Mouse (Mus musculus): ENCODE measurements at regions not wholly inside any gene's neighbourhood (a gene's known extent, or its start where the extent isn't known, plus 50 kb on each side); places are given as distances from the start of the nearest gene placed in this dataset.

DNA sequence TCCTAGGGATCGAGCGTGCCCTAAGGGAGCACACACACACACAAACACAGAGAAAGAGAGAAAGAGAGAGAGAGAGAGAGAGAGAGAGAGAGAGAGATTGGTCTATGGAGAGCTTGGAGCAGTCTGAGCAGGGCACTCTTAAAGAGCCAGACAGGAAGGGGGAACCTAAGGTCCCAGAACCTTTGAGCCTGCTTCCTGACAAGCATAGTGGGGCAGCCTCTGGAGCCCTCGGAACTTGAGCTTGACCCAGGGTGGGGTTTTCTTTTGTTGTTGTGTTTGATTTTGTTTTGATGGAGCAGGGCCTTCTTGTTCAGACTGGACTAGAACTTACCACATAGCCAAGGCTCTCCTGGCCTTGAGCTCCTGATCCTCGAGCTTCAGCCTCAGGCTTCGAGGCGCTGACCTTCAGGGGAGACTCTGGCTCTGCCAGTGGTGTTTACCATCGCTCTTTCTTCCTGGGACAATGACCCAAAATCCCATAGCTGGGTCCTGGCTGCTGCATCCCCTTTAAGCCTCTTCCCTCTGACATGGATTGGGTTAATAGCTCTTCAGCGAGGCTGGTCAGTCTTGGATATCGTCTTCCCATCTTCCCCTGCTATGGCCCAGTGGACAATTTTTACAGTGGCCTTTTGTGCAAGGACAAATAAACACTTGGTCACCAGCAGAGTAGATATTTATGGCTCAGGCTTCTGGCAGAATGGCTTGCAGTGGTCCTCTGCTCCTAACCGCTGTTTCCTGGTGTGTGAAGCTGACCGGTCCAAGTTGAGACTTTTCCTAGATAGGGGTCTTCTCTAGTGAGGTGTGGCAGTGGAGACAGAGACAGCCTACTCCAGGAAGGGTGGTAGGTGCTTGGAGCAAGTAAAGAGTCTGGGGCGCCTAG, 110.1 kb upstream of the Haao start:
- no peak overlapping the region for H3K4me2 ChIP-seq (ENCODE audit: low read depth)
- no peaks in the 10 kb centered on the region for H3K27me3 ChIP-seq (ENCODE audit: control insufficient read depth, insufficient read depth, insufficient read length)
- TF ChIP-seq MYOD1 (IDR thresholded peaks at IDR 0.05; ENCODE audit: control insufficient read depth in 1 of 3, insufficient read length in 2 of 3, low read depth in 2 of 3): no peak
- TF ChIP-seq USF1 (IDR thresholded peaks at IDR 0.05; ENCODE audit: low read depth): no peak
- TF ChIP-seq REST (IDR thresholded peaks at IDR 0.05; ENCODE audit: insufficient read depth, insufficient read length): no peak
- no peak for TF ChIP-seq POLR2AphosphoS2 (IDR thresholded peaks at IDR 0.05; ENCODE audit: insufficient read length, low read depth)
- TF ChIP-seq MYOG (IDR thresholded peaks at IDR 0.05; ENCODE audit: control insufficient read depth in 1 of 3, insufficient read depth in 1 of 3, insufficient read length in 2 of 3, low read depth in 2 of 3): no peak
- TF ChIP-seq MAX (IDR thresholded peaks at IDR 0.05; ENCODE audit: low read depth): no peak
- TF ChIP-seq SRF (IDR thresholded peaks at IDR 0.05; ENCODE audit: control insufficient read depth, insufficient read length, low read depth): no peak
- no peak for TF ChIP-seq TCF3 (IDR thresholded peaks at IDR 0.05; ENCODE audit: insufficient read length, low read depth)
- no peak for TF ChIP-seq TCF12 (IDR thresholded peaks at IDR 0.05; ENCODE audit: insufficient read depth, poor library complexity, severe bottlenecking)
- no peak for TF ChIP-seq POLR2A (IDR thresholded peaks at IDR 0.05; ENCODE audit: insufficient read length, low read depth)
- TF ChIP-seq CEBPB (IDR thresholded peaks at IDR 0.05; ENCODE audit: insufficient read depth, poor library complexity, severe bottlenecking): no peak
- TF ChIP-seq E2F4 (IDR thresholded peaks at IDR 0.05; ENCODE audit: insufficient read depth): no peak
- no peak overlapping the region for H3ac ChIP-seq (ENCODE audit: control insufficient read depth, insufficient read length)
- no peaks in the 10 kb centered on the region for H3K36me3 ChIP-seq (ENCODE audit: control insufficient read depth, insufficient read depth)
- H3K79me2 ChIP-seq (ENCODE audit: control insufficient read depth, insufficient read depth): no peaks in the 10 kb centered on the region
- H3K4me3 ChIP-seq: no peak overlapping the region

DNA sequence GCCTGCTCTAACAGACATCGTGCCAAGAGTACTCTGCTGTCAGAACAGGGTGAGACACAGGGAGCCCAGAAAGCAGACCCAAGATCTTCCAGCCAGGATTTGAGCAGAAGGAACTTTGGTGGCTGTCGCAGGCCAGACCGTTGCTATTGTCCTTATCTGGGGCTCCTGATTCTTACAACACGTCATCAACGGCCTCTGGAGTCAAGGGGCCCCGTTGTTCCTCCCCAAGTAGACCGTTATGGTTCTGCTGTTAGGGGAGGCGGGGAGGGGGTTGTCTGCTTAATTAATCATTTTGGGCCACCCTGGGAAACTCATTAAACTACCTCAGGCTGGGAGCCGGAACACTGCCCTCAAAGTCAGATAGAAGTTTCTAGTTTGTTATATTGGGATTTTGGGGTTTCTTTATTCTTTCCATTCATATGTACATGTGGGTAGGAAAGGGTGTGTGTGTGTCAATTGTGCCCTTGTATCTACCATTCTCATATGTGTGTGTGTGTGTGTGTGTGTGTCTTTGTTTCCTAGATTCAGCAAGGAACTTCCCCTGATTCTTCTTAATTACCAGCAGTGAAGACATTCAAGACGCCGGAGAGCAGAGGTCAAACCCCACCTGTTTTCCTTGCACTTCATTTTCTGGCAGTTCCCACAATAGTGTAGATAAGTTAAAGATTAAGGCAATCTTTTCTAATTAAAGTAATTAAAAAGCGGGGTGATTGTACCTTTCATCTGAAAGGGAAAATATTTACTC, 109.2 kb upstream of the Haao start:
- H3K27me3 ChIP-seq (ENCODE audit: control insufficient read depth, insufficient read depth, insufficient read length): no peaks in the 10 kb centered on the region
- H3K4me3 ChIP-seq: no peak overlapping the region
- no peak overlapping the region for H3ac ChIP-seq (ENCODE audit: control insufficient read depth, insufficient read length)
- no peak for TF ChIP-seq POLR2AphosphoS2 (IDR thresholded peaks at IDR 0.05; ENCODE audit: insufficient read length, low read depth)
- no peak for TF ChIP-seq SRF (IDR thresholded peaks at IDR 0.05; ENCODE audit: control insufficient read depth, insufficient read length, low read depth)
- no peak for TF ChIP-seq MAX (IDR thresholded peaks at IDR 0.05; ENCODE audit: low read depth)
- no peak for TF ChIP-seq USF1 (IDR thresholded peaks at IDR 0.05; ENCODE audit: low read depth)
- TF ChIP-seq REST (IDR thresholded peaks at IDR 0.05; ENCODE audit: insufficient read depth, insufficient read length): no peak
- TF ChIP-seq MYOG (IDR thresholded peaks at IDR 0.05; ENCODE audit: control insufficient read depth in 1 of 3, insufficient read depth in 1 of 3, insufficient read length in 2 of 3, low read depth in 2 of 3): no peak
- no peak for TF ChIP-seq CEBPB (IDR thresholded peaks at IDR 0.05; ENCODE audit: insufficient read depth, poor library complexity, severe bottlenecking)
- no peak for TF ChIP-seq TCF3 (IDR thresholded peaks at IDR 0.05; ENCODE audit: insufficient read length, low read depth)
- TF ChIP-seq MYOD1 (IDR thresholded peaks at IDR 0.05; ENCODE audit: control insufficient read depth in 1 of 3, insufficient read length in 2 of 3, low read depth in 2 of 3): no peak
- TF ChIP-seq E2F4 (IDR thresholded peaks at IDR 0.05; ENCODE audit: insufficient read depth): no peak
- TF ChIP-seq TCF12 (IDR thresholded peaks at IDR 0.05; ENCODE audit: insufficient read depth, poor library complexity, severe bottlenecking): no peak
- no peaks in the 10 kb centered on the region for H3K79me2 ChIP-seq (ENCODE audit: control insufficient read depth, insufficient read depth)
- no peak overlapping the region for H3K4me2 ChIP-seq (ENCODE audit: low read depth)
- H3K36me3 ChIP-seq (ENCODE audit: control insufficient read depth, insufficient read depth): no peaks in the 10 kb centered on the region

DNA sequence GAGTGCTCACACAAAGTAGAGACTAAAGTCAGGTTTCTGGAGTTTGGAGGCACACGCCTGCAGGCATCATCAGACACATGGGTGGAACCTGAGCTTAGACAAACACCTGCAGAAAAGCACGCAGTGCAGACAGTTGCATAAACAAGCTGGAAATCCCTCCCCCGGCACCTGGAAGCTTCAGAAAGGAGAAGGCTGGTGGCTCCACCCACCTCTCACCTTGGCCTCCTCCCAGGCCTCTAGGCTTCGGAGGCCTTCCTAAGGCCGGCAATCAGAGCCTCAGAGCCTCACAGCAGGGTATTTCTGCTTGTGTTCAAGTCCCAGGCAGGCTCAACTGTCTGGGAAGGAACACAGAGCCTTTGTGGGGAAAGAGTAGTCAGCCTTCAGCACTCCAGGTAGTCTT, 108.2 kb upstream of the Haao start:
- Histone ChIP-seq H3K27me3 (ENCODE audit: control insufficient read depth, insufficient read depth, insufficient read length) (no peaks in the 10 kb centered on the region), H3ac (ENCODE audit: control insufficient read depth, insufficient read length) (no peak overlapping the region), H3K4me3 (no peak overlapping the region), H3K4me2 (ENCODE audit: low read depth) (no peak overlapping the region), H3K79me2 (ENCODE audit: control insufficient read depth, insufficient read depth) (no peaks in the 10 kb centered on the region), H3K36me3 (ENCODE audit: control insufficient read depth, insufficient read depth) (no peaks in the 10 kb centered on the region)
- TF ChIP-seq REST (IDR thresholded peaks at IDR 0.05; ENCODE audit: insufficient read depth, insufficient read length) (no peak), POLR2A (IDR thresholded peaks at IDR 0.05; ENCODE audit: insufficient read length, low read depth) (no peak), E2F4 (IDR thresholded peaks at IDR 0.05; ENCODE audit: insufficient read depth) (no peak), MYOD1 (IDR thresholded peaks at IDR 0.05; ENCODE audit: control insufficient read depth in 1 of 3, insufficient read length in 2 of 3, low read depth in 2 of 3) (no peak), MYOG (IDR thresholded peaks at IDR 0.05; ENCODE audit: control insufficient read depth in 1 of 3, insufficient read depth in 1 of 3, insufficient read length in 2 of 3, low read depth in 2 of 3) (no peak), USF1 (IDR thresholded peaks at IDR 0.05; ENCODE audit: low read depth) (no peak), CEBPB (IDR thresholded peaks at IDR 0.05; ENCODE audit: insufficient read depth, poor library complexity, severe bottlenecking) (no peak), TCF12 (IDR thresholded peaks at IDR 0.05; ENCODE audit: insufficient read depth, poor library complexity, severe bottlenecking) (no peak), MAX (IDR thresholded peaks at IDR 0.05; ENCODE audit: low read depth) (no peak), TCF3 (IDR thresholded peaks at IDR 0.05; ENCODE audit: insufficient read length, low read depth) (no peak), SRF (IDR thresholded peaks at IDR 0.05; ENCODE audit: control insufficient read depth, insufficient read length, low read depth) (no peak), POLR2AphosphoS2 (IDR thresholded peaks at IDR 0.05; ENCODE audit: insufficient read length, low read depth) (no peak)

DNA sequence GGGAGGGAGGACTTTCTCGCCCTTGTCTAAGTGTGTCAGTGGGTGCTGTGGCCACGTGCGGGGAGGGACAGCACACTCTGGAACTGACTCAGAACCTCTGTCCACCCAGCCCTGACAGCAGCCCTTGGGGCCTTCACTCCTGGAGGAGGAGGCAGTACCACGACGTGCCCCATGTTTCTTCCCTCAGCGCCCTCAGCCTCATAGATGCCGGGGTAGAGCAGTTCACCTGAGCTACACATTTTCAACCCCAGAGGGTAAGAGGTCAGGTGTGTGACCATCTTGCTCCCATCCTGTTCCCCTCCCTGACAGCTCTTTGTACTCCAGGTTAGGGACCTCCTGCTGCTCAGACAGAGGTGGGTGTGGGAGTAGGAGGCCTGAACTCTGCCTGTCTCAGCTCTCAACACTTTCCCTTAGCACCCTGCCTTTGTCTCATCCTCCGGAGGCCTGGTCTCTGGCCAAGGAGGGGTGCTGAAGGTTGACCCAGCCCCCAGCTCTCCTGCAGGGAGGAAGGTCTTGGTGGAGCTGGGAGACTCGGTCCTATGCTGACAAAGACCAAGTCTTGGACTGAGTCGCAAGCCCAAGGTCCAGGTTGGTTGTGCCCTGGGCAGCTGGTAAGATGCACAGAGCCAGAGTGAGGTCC, 107.4 kb upstream of the Haao start:
- TF ChIP-seq POLR2A (IDR thresholded peaks at IDR 0.05; ENCODE audit: insufficient read length, low read depth) (no peak), MYOG (IDR thresholded peaks at IDR 0.05; ENCODE audit: control insufficient read depth in 1 of 3, insufficient read depth in 1 of 3, insufficient read length in 2 of 3, low read depth in 2 of 3) (no peak), POLR2AphosphoS2 (IDR thresholded peaks at IDR 0.05; ENCODE audit: insufficient read length, low read depth) (no peak), SRF (IDR thresholded peaks at IDR 0.05; ENCODE audit: control insufficient read depth, insufficient read length, low read depth) (no peak)
- Histone ChIP-seq H3K36me3 (ENCODE audit: control insufficient read depth, insufficient read depth) (no peaks in the 10 kb centered on the region), H3K4me3 (no peak overlapping the region), H3K4me2 (ENCODE audit: low read depth) (peak overlapping the region; percentile 39), H3K79me2 (ENCODE audit: control insufficient read depth, insufficient read depth) (no peaks in the 10 kb centered on the region), H3ac (ENCODE audit: control insufficient read depth, insufficient read length) (no peak overlapping the region), H3K27me3 (ENCODE audit: control insufficient read depth, insufficient read depth, insufficient read length) (no peaks in the 10 kb centered on the region)
